Mouse (Mus musculus): ENCODE measurements around the gene Slc6a4. TPM values are rescaled to one million over a fixed set of nuclear protein-coding genes. Genes with fewer than 3 reads are reported as not detected.

The Slc6a4 gene
- total RNA-seq, 1 experiment: 0.54 TPM

- H3K4me3 ChIP-seq (ENCODE audit: insufficient read depth in 1 of 2, low read depth in 1 of 2, low read length in 2 of 2, poor library complexity in 1 of 2, severe bottlenecking in 1 of 2): no peak overlapping the region
- peaks cover 33% of the 10 kb centered on the region for H3K36me3 ChIP-seq (ENCODE audit: control insufficient read depth, insufficient read depth, low read length, poor library complexity, severe bottlenecking)
- no peaks in the 10 kb centered on the region for H3K9me3 ChIP-seq (ENCODE audit: control insufficient read depth, insufficient read depth, low read depth, low read length)
- DNase-seq (ENCODE audit: low read depth, low spot score): no peak
- no peak overlapping the region for H3K9ac ChIP-seq (ENCODE audit: insufficient read depth, low read depth, low read length, poor library complexity, severe bottlenecking)
- no peaks in the 10 kb centered on the region for H3K4me1 ChIP-seq (ENCODE audit: control insufficient read depth in 2 of 2, insufficient read depth in 2 of 2, low read length in 2 of 2, poor library complexity in 1 of 2)
- in situ Hi-C loops (cut with MboI; ENCODE audit: low sequenced_read_pairs in 2 of 2, unreplicated experiment in 2 of 2): no loop called here
- TF ChIP-seq CHD2 (IDR thresholded peaks at IDR 0.05; ENCODE audit: low read depth, low read length): no peak
- TF ChIP-seq ZC3H11A (IDR thresholded peaks at IDR 0.05; ENCODE audit: borderline replicate concordance, low read depth, low read length): no peak
- TF ChIP-seq MAFK (IDR thresholded peaks at IDR 0.05; ENCODE audit: insufficient read depth, low read depth, low read length): no peak
- no peak for TF ChIP-seq HCFC1 (IDR thresholded peaks at IDR 0.05; ENCODE audit: borderline replicate concordance, insufficient read depth, low read length)
- TF ChIP-seq ZNF384 (IDR thresholded peaks at IDR 0.05; ENCODE audit: low read depth, low read length): no peak
- no peak overlapping the region for H3K27ac ChIP-seq (ENCODE audit: insufficient read depth, low read depth, low read length, poor library complexity, severe bottlenecking)
These were observed 23.6 kb upstream of the Slc6a4 start for GRCm38 (mm10) chr11:76974680-76975319.

GRCm38 (mm10) chr11:76981570-76982141, 16.7 kb upstream of the Slc6a4 start:
- Histone ChIP-seq H3K36me3 (ENCODE audit: control insufficient read depth, insufficient read depth, low read length, poor library complexity, severe bottlenecking) (peaks cover 17% of the 10 kb centered on the region), H3K4me1 (ENCODE audit: control insufficient read depth in 2 of 2, insufficient read depth in 2 of 2, low read length in 2 of 2, poor library complexity in 1 of 2) (peaks cover 0 to 3% of the 10 kb centered on the region in 2 experiments; a peak in 1 of 4 replicates), H3K27ac (ENCODE audit: insufficient read depth, low read depth, low read length, poor library complexity, severe bottlenecking) (no peak overlapping the region), H3K9ac (ENCODE audit: insufficient read depth, low read depth, low read length, poor library complexity, severe bottlenecking) (no peak overlapping the region), H3K4me3 (ENCODE audit: insufficient read depth in 1 of 2, low read depth in 1 of 2, low read length in 2 of 2, poor library complexity in 1 of 2, severe bottlenecking in 1 of 2) (no peak overlapping the region), H3K9me3 (ENCODE audit: control insufficient read depth, insufficient read depth, low read depth, low read length) (no peaks in the 10 kb centered on the region)
- in situ Hi-C loops (cut with MboI; ENCODE audit: low sequenced_read_pairs in 2 of 2, unreplicated experiment in 2 of 2): no loop called here
- TF ChIP-seq HCFC1 (IDR thresholded peaks at IDR 0.05; ENCODE audit: borderline replicate concordance, insufficient read depth, low read length): no peak
- no peak for TF ChIP-seq MAFK (IDR thresholded peaks at IDR 0.05; ENCODE audit: insufficient read depth, low read depth, low read length)
- no peak for TF ChIP-seq CHD2 (IDR thresholded peaks at IDR 0.05; ENCODE audit: low read depth, low read length)
- no peak for TF ChIP-seq ZC3H11A (IDR thresholded peaks at IDR 0.05; ENCODE audit: borderline replicate concordance, low read depth, low read length)
- DNase-seq (ENCODE audit: low read depth, low spot score): no peak

DNA sequence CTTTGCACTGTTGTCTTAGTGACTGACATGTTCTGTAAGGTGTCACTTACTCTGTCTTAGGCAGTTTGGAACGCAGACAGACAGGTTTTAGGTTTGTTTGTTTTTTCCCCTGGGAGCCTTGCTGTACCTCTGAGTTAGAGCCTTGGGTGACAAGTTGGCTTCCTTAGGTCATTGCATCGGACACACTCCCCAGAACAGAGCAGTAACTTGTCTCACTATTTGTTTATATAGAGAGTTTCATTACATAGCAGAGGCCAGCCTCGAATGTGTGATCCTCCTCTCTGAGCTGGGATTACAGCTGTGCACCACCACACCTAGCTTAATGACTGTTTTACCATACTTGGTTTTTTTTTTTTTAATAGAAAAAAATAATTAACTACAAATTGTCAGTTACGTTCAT, 16.0 kb upstream of the Slc6a4 start:
- peaks cover 19% of the 10 kb centered on the region for H3K36me3 ChIP-seq (ENCODE audit: control insufficient read depth, insufficient read depth, low read length, poor library complexity, severe bottlenecking)
- in situ Hi-C loops (cut with MboI; ENCODE audit: low sequenced_read_pairs in 2 of 2, unreplicated experiment in 2 of 2): no loop called here

GRCm38 (mm10) chr11:76983641-76984040, 14.8 kb upstream of the Slc6a4 start:
- Histone ChIP-seq H3K4me1 (ENCODE audit: control insufficient read depth in 2 of 2, insufficient read depth in 2 of 2, low read length in 2 of 2, poor library complexity in 1 of 2) (peaks cover 0 to 5% of the 10 kb centered on the region in 2 experiments; a peak in 1 of 4 replicates), H3K27ac (ENCODE audit: insufficient read depth, low read depth, low read length, poor library complexity, severe bottlenecking) (no peak overlapping the region), H3K9ac (ENCODE audit: insufficient read depth, low read depth, low read length, poor library complexity, severe bottlenecking) (no peak overlapping the region), H3K36me3 (ENCODE audit: control insufficient read depth, insufficient read depth, low read length, poor library complexity, severe bottlenecking) (peaks cover 18% of the 10 kb centered on the region), H3K9me3 (ENCODE audit: control insufficient read depth, insufficient read depth, low read depth, low read length) (no peaks in the 10 kb centered on the region), H3K4me3 (ENCODE audit: insufficient read depth in 1 of 2, low read depth in 1 of 2, low read length in 2 of 2, poor library complexity in 1 of 2, severe bottlenecking in 1 of 2) (no peak overlapping the region)
- in situ Hi-C loops (cut with MboI; ENCODE audit: low sequenced_read_pairs in 2 of 2, unreplicated experiment in 2 of 2): no loop called here
- TF ChIP-seq CHD2 (IDR thresholded peaks at IDR 0.05; ENCODE audit: low read depth, low read length): no peak
- TF ChIP-seq HCFC1 (IDR thresholded peaks at IDR 0.05; ENCODE audit: borderline replicate concordance, insufficient read depth, low read length): no peak
- TF ChIP-seq MAFK (IDR thresholded peaks at IDR 0.05; ENCODE audit: insufficient read depth, low read depth, low read length): no peak
- no peak for TF ChIP-seq ZC3H11A (IDR thresholded peaks at IDR 0.05; ENCODE audit: borderline replicate concordance, low read depth, low read length)
- no peak for TF ChIP-seq ZNF384 (IDR thresholded peaks at IDR 0.05; ENCODE audit: low read depth, low read length)
- DNase-seq (ENCODE audit: low read depth, low spot score): no peak

More for the DNA sequence above, 16.0 kb upstream of the Slc6a4 start:
- H3K4me1 ChIP-seq (ENCODE audit: control insufficient read depth in 2 of 2, insufficient read depth in 2 of 2, low read length in 2 of 2, poor library complexity in 1 of 2): peaks cover 0 to 3% of the 10 kb centered on the region in 2 experiments; a peak in 1 of 4 replicates
- TF ChIP-seq HCFC1 (IDR thresholded peaks at IDR 0.05; ENCODE audit: borderline replicate concordance, insufficient read depth, low read length): no peak
- no peak for TF ChIP-seq CHD2 (IDR thresholded peaks at IDR 0.05; ENCODE audit: low read depth, low read length)
- no peak for TF ChIP-seq MAFK (IDR thresholded peaks at IDR 0.05; ENCODE audit: insufficient read depth, low read depth, low read length)
- TF ChIP-seq ZNF384 (IDR thresholded peaks at IDR 0.05; ENCODE audit: low read depth, low read length): no peak
- TF ChIP-seq ZC3H11A (IDR thresholded peaks at IDR 0.05; ENCODE audit: borderline replicate concordance, low read depth, low read length): no peak
- DNase-seq (ENCODE audit: low read depth, low spot score): no peak
- H3K9me3 ChIP-seq (ENCODE audit: control insufficient read depth, insufficient read depth, low read depth, low read length): no peaks in the 10 kb centered on the region
- no peak overlapping the region for H3K27ac ChIP-seq (ENCODE audit: insufficient read depth, low read depth, low read length, poor library complexity, severe bottlenecking)
- no peak overlapping the region for H3K9ac ChIP-seq (ENCODE audit: insufficient read depth, low read depth, low read length, poor library complexity, severe bottlenecking)
- no peak overlapping the region for H3K4me3 ChIP-seq (ENCODE audit: insufficient read depth in 1 of 2, low read depth in 1 of 2, low read length in 2 of 2, poor library complexity in 1 of 2, severe bottlenecking in 1 of 2)

Data from ES-E14 (cell line).